Mouse (Mus musculus) mouse trophoblast stem cell (cell line): Measurements from ENCODE around the gene Cst13.

ENCODE experiments used
- in situ Hi-C, 2 experiments: fragments of 300-500 bp; cut with MseI, MboI; formaldehyde crosslinking; loops; 2 replicates in 1 of 2; 3 replicates in 1 of 2; pipeline ENCODE4 v1.15.1; 2025

Cst13 gene

DNA sequence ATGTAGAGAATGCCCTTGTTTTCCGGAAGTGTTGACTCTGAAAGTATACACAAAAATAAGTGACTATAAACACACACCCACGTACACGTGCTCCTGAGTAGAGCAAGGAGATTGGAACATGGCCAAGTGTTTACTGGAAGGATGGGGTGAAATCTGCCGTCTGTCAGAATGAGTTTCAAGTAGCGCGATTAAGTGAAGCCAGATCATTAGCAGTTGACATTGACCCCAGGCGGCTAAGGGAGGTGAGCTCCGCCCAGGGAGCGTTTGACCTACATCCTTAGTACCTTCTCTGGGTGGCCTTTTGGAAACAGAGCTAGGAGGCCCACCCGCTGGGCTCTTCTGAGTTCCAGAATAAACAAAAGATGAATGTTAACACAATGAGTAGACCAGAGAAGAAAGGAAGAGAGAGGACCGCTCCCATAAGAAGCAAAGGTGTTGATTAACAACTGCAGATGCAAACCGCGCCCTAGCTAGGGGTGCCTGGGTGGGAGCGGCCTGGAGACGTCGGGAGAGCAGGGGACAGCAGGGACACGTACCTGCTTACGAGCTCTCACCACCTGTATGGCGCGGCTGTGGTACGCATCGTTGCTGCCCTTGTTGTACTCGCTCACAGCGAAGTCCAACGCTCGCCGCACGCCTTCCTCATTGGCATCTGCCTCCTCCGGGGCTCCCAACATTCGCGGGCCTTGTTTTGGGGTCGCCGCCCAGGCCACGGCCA is 54.9 kb downstream of the Cst13 start:
- in situ Hi-C loops, result no loop called here

DNA sequence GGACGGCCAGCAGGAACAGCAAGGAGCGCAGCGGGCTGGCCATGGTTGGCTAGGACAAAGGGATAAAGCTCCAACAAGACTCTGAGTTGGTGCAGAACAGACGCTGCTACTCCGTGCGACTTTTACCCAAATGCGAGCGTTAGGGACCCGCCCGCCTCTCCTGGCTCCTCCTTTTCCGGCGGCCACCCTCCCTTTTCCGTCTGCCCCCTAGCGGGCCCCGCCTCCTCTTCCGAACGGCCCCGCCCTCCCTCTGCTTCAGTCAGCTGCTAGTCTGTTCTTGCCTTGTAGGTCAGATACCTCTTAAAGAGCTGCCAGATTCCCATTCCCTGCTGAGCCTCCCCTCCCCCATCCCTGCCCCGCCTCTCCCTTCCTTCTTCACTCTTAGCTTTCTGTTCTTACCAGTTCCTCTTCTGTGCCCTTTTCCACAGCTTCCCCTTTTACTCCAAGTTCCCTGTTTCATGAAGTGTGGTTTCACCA is 55.5 kb downstream of the Cst13 start, which contains the start of gene Cst3:
TSS of gene Cst3 (minus strand) at position 358 of the 477 bp plus-strand sequence.
- in situ Hi-C loops, result no loop called here

DNA sequence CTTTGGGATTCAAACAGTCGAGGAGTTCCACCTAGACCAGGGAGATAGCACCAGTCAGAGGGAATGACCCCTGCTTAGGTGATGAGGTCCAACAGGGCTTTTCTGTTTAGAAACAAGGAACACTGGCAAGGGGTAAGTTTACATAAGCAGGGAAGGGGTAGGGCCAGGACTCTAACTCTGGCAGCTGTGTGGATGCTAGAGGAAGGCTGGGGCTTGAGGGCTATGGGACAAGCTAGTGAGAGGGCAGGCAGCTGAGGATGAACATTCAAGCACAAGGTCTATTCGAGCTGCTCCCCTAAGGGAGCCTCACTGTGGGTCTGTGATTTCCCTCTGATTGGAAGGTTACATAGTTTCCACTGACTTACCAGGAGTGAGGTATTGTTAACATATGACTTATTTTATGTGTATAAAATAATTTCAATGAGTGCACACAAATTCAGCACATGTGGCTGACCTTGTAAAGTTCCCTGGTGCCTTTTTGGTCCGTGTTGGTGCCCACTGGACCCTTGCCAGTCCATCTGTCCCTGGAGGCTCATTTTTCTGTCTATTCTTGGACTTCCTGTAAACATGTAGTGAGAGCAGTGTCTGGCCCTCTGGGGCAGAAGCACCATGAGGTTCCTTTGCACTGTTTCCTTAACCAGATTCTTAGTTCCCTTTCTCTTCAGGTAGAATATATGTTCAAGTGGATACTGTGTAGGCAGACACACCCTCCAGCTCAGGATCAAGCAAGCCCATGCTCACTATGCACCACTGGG is 57.3 kb downstream of the Cst13 start:
- in situ Hi-C loops, result no loop called here

DNA sequence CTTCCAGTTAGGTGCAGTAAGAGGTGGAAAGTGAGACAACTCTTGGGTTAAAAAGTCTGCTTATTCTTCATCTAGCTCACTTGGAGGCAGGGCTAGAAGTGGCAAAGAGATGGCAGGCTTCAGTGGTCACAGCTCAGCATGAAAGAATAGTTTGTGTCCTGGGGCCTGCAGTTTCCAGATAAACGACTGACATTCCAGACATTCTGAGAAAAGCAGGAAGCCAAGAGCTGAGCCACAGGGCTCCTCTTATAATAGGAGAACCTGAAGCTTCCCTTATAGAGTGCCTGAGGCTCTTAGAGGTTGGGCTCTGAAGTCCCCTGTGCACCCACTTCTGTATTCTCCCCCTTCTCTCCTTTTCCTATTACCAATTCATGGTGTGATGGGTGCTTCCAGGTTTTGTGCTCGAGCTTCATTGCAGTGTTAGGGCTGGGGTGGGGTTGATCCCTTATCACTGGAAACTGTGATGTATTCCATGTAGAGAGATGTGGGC is 58.8 kb downstream of the Cst13 start:
- in situ Hi-C loops, result no loop called here

DNA sequence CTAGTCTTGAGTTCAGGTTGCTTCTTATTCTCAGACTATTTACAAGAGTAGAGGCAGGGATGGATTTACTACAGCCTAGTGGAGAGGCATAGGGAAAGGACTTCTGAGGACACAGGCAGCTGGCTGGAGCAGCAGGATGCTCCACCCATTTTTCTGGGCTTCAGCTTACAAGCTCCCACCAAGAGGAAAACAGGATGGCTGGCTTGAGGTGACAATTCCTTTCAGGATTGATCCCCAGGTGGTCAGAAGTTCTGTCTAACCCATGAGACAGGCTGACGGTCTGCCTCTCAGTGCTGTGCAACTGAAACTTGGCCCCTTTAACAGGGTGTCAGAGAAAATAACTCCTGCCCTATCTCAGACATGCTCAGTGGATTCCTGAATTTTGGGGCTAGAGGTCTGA is 59.3 kb downstream of the Cst13 start:
- in situ Hi-C loops, result no loop called here
